Mouse (Mus musculus) lung, adult 18-20 months (tissue): ENCODE measurements around the gene Cabp7.
"Not testable (repeated sequence)": the region's sequence is repeated elsewhere in the genome, so short reads cannot be mapped to it uniquely, and the experiment has no call there.

ENCODE experiments used
- DNase-seq, 2 experiments: peaks; one replicate each; pipeline ENCODE4 v3.0.0; 2022; ENCODE audit warnings: mixed read lengths in 2 of 2

The Cabp7 gene

GRCm38 (mm10) chr11:4745969-4746368, 609 bp downstream of the Cabp7 start:
- no peak for DNase-seq

DNA sequence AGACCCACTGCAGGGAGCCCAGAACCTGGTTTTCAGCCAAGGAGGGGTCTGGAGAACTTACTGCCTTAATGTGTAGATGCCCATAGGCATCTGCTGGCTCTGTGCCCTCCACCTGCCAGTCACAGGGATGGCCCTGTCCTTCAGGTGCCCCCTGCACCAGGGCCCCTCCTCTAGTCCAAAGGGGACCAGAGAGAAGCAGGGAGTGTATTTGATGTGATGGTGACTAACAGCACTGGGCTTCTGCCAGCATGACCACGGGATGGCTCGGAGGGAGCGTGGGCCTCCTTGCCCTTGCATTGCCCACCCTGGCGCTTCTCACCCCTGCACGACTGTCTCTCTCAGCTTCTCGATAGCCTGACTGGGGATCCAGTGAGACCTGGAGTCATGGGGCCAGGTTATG, 1.9 kb downstream of the Cabp7 start:
- DNase-seq, result no peak

DNA sequence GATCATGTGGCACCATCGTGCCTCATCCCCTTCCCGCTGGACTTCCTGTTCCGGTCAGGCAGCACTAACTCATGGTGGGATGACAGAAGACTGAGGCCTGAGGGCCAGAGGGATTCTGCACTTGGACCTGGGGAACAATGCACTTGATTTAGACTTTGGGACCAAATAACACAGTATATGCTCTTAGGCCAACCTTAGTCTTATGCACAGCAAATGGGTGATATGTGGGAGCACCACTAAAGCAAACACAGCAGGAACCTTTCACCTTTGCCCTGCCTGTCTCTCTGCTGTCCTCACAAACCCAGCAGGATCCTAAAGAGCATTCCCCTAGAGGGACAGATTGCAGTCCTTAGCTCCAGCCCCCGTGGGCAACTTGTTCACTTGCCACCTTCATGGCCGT, 5.8 kb downstream of the Cabp7 start:
- DNase-seq, result no peak

DNA sequence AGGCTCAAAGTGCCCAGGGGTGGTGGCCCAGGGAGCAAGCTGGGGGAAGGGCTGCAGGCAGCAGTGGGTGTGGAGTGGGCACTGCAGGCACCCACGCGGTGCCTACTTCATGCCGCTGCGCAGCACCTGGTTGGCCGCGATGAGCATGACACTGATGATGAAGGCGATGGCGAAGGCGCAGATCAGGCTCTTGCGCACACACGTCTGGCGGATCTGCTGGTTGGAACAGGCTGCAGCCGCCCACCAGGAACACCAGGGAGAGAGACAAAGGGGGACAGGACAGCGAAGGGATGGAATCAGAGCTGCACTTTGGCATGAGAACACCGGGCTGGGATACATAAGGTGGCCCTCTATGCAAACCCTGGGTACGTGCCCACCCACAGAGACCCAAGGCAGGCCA, 7.9 kb downstream of the Cabp7 start:
- DNase-seq, result no peak

GRCm38 (mm10) chr11:4737682-4738081, 8.9 kb downstream of the Cabp7 start:
- no peak for DNase-seq

GRCm38 (mm10) chr11:4736355-4736754, 10.2 kb downstream of the Cabp7 start:
- DNase-seq, result no peak

DNA sequence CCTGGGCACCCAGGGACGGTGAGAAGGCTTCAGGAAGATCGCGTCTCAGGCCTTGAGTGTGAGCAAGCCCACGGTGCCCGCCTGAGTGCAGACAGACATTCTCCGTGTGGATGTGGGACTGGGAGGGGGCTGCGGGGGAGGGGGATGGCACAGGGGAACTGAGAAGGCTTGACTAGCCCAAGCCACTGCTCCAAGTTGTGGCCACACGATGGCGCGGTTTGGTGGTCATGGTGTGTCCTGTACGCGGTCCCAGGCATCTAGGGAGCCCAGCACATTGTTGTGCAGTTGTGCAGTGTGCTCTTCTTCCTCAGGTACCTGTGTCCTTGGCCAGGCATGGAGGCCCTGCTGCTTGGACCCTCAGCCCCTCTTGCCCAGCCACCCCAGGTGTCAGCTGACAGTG, 12.4 kb downstream of the Cabp7 start:
- no peak for DNase-seq

DNA sequence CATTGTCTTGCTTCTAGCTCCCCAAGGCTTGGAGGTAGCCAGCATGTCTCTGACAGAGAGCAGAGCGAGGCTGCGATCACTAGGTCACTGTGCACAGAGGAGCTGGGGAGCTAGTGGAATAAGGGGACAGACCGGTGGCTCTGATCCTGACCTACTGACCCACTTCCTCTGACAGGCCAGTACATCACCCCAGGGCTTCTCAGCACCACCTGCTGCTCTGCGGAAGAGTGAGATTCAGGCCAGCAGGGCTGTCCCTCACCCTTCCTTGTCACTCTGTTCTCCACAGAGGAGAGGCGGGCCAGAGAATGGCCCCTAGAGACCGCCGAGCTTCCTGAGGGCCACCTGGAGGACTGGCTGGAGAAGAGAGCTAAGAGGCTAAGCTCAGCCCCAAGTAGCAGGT, 14.8 kb downstream of the Cabp7 start:
- no peak for DNase-seq

DNA sequence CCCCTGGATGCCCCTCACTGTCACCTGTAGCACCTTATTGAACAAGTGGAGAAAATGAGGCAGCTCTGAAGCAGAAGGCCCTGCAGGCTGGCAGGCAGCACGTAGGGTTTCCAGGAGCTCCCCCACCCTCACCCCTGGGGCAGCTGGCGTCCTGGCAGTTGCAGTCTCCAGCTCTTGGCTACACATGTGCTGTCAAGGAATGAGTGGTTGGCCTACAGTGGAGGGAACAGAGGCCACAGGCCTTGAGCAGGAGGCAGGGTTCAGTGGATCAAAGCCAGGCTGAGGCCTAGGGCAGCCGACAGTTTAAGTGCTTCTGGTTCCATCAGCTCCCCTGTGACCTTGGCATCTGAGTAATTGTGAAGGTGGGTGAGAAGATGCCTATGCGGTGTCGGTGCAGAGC, 15.7 kb downstream of the Cabp7 start:
- DNase-seq, result no peak

GRCm38 (mm10) chr11:4730096-4730495, 16.5 kb downstream of the Cabp7 start:
- peak; percentile 48 to 67 for DNase-seq

- peak; percentile 26 to 54 for DNase-seq
These were observed 17.0 kb downstream of the Cabp7 start for GRCm38 (mm10) chr11:4729603-4730002.

DNA sequence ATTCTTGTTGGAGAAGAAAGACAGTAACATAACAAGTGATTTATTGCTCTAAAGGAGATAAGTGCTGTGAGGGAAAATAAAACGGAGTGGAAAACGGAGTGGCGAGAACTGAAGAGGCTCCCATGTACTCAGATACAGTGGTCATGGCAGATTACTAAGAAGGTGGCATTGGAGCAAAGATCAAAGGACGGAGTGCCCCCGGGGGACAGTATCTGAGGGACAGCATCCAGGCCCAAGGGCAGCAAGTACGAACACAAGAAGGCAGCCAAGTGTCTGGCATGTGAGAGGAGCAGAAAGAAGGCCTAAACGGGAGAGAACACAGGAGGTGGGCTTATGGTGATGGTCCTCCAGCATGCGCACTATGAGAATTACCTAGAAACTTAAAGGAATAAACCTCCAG, 24.9 kb downstream of the Cabp7 start:
- no peak for DNase-seq

DNA sequence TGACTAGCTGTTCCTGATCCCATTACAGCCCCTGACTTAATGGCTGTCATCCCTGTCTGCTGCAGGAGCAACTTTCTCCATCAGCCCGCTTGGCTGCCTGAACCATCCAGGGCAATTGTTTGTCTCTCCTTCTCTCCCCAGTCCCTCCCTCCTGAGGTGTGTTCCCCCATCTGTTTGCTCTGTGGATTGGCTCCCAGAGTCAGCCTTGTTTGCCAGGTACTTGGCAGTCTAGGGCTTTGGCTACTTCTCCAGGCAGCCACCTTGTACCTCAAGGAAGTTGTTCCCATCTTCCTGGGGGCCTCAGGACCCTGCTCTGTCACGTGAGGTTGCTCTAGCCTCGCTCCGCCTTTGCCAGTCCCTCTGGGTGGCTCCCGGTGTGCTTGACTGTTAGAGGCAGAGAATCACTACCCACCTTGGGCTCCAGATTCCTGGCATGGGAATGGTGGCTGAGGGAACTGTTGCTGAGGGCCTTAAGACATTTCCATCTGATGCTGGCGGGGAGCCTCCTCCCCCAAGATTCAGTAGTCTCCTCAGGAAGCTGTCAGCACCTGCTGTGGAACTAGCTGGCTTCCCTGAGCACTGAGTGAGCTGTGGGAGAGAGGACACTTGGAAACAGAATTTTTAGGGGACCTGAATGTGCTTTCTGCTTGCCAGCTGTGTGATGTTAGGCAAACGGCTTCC, 25.5 kb downstream of the Cabp7 start:
- peak; percentile 70 to 78 for DNase-seq

GRCm38 (mm10) chr11:4720393-4720792, 26.2 kb downstream of the Cabp7 start:
- no peak for DNase-seq

- DNase-seq, result no peak
These were observed 26.6 kb downstream of the Cabp7 start for GRCm38 (mm10) chr11:4719961-4720360.

DNA sequence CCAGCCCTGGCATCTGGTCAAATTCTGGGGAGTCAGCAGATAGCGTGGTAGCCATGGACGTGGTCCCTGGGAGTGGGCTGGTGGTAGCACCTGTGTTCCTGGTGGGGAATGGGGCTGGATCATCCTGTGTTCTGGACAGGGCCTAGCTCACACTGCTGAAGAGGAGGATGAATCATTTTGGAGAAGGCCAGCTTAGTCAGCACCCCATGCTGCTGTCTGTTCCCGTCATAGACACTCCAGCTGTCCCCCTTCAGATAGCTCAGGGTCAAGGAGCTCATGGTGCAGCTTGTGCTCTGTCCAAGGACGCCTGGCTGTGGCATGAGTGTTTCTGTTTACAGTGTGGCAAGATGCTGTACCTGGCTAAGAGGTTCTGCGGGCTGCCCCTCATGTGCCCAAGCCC, 28.0 kb downstream of the Cabp7 start:
- no peak for DNase-seq

GRCm38 (mm10) chr11:4716530-4717236, 29.9 kb downstream of the Cabp7 start:
- DNase-seq, result no peak

DNA sequence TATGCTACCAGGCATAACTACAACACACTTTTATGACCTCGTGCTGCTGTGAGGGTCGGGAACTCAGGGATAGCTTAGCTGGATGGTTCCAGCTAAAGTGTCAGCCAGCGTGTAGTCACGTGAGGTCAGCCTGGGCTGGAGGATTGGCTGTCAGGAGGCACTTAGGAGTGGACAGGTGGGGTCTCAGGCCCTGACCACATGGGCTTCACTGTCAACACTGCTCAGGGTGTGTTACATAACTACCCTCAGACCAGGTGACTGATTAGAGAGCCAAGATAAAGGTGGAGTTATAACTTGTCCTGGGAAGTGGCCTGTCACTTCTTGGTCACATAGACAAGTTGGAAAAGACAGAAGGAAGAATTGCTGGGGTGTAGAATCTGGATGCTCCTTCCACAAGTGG, 31.0 kb downstream of the Cabp7 start:
- no peak for DNase-seq

DNA sequence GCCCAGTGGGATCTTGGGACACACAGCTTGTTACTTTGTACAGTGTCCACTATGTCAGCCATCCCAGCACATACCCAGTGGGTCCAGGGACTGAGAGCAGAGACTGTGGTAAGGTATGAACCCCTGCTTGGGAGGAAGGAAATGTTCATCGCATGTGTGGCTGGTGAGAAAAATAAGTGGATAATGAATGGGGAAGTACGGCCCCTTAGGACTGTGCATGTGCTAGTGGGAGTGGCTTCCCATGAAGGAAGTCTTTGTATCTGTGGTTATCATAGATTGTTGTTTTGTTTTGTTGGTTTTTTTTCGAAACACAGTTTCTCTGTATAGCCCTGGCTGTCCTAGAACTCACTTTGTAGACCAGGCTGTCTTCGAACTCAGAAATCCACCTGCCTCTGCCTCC, 31.9 kb downstream of the Cabp7 start:
- no peak for DNase-seq

DNA sequence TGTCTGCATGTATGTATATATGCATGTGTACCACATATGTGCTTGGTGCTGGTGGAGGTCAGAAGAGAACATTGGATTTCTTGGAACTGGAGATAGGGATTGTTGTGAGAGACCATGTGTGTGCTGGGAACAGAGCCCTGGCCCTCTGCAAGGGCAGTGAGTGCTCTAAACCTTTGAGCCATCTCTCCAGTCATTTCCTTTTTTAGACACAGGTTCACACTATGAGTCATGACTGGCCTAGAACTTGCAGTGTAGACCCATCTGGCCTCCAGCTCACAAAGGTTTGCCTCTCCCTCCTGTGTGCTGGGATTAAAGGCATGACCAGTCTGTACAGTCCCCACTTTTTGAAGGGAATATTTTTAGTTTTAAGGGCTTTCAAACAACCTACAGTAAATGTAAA, 33.8 kb downstream of the Cabp7 start:
- no peak for DNase-seq

DNA sequence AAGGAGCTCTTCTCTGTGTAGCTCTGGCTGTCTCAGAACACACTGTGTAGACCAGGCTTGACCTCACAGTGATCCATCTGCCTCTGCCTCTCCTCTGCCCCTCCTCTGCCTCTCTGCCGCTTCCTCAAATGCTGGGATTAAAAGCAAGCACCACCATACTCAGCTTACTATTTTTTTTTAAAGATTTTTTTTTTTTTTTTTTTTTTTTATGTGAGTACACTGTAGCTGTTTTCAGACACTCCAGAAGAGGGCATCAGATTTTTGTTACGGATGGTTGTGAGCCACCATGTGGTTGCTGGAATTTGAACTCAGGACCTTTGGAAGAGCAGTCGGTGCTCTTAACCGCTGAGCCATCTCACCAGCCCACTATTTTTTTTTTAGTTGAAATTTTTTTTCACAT, 36.4 kb downstream of the Cabp7 start:
- DNase-seq, result not testable (repeated sequence)

DNA sequence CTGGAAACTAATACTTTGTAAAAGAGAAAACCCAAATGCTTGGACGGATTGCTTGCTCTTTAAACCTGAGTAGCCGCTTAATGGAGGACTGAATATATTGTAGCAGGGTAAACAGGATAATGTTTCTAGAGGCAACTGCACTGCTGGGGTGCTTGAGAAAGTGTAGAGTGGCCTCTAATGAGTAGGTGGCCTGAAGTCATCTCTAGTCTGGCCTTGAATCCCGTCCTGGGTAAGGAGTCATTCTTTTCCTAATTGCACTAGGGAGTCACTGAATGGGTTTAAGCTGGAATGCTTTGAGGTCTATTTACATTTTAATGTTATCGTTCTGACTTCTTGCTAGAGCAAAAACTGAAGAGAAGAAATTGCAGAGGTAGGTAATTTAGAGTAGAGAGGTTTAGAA, 41.4 kb downstream of the Cabp7 start:
- no peak for DNase-seq

DNA sequence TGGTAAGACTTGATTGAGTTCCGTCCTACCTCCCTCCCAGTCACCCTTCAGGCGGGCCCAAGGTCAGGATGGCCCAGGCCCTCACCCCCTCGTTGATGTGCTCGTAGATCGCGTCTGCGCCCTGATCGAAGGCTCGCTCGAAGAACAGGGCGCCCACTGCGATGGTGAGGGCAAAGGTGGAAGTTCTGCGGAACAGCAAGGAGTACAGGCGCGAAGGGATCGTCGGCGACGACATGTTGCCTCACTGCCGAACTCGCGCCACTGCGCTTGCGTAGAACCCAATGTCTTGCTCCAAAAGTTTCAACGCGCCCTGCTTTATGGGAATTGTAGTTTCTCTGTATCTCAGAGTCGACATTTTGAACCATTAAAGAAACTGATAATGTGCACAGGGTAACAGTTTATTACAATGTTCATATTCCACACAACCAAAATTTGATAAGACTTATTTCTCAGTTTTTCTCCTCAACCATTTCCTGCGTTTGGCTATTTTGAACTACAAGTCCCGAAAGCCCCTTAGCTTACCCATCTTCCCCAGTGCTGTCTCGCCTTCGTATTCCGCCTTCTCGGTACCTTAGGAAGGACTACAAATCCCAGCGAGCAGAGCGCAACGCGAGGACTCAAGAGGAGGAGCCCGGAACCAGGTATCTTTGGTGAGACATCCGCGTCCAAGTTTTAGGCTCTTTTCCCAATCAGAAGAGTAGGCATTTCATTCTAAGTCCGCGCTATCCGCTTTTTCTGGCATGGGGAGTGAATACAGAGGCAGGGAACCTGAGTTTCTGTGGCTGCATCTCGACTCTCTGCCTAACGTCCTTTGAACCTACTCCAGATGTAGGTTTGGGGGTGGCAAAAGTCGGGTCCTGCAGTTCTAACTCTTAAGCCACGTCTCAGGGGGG, 42.3 kb downstream of the Cabp7 start, which contains the start of the genes Uqcr10 and Zmat5:
TSS of gene Uqcr10 (minus strand) at position 271 of the 893 bp plus-strand sequence.
TSS of gene Zmat5 (plus strand) at position 607 of the 893 bp plus-strand sequence.
- peak; percentile 91 to 94 for DNase-seq

DNA sequence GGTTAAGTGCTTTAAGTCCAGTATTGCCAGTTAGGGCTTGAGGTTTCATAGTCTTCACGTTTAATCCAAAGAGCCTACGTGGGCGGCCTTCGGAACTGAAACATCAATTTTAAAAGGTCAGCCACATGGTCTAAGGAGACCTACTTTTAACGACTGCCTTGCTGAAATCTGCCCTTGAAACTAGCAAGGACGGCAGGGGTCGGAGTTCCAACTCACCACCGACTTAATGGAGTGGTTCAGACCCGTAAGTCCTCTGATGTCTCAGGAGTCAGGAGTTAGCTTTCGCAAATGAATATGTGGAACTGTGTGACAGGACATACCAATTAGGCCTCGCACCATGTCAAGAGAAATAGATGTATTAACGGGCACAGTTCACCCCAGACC, 42.9 kb downstream of the Cabp7 start:
- no peak for DNase-seq
